Mouse (Mus musculus) embryo, embryonic 11.5 days (tissue): ENCODE results near the gene Gm47955.
A peak's percentile ranks its signal among the peaks of the same experiment; 100 is the strongest.
"Not testable (repeated sequence)": the region's sequence is repeated elsewhere in the genome, so short reads cannot be mapped to it uniquely, and the experiment has no call there.

Experiments used
- DNase-seq: peaks from one replicate; pipeline ENCODE4 v3.0.0-alpha.2; 2012; ENCODE audit warnings: low read depth, low spot score

Gm47955 gene

GRCm38 (mm10) chr1:82959870-82960385, at the start of gene Gm47955:
Gene Gm47955, plus strand, starts transcription at chr1:82960286.
- DNase-seq, result no peak

GRCm38 (mm10) chr1:82913025-82913424, 47.1 kb upstream of the Gm47955 start, which contains the start of gene A030005L19Rik:
Gene A030005L19Rik, plus strand, starts transcription at chr1:82913325.
- no peak for DNase-seq

- not testable (repeated sequence) for DNase-seq
Observed at GRCm38 (mm10) chr1:82913434-82913833, 46.7 kb upstream of the Gm47955 start.

GRCm38 (mm10) chr1:82924650-82925049, 35.4 kb upstream of the Gm47955 start, which contains the start of gene A030014E15Rik:
Gene A030014E15Rik, plus strand, starts transcription at chr1:82924917.
- DNase-seq, result no peak

GRCm38 (mm10) chr1:82930558-82930957, 29.5 kb upstream of the Gm47955 start:
- DNase-seq, result not testable (repeated sequence)

GRCm38 (mm10) chr1:82931326-82931725, 28.8 kb upstream of the Gm47955 start, which contains the start of gene Gm6217:
Gene Gm6217, minus strand, starts transcription at chr1:82931399.
- not testable (repeated sequence) for DNase-seq

GRCm38 (mm10) chr1:82938666-82939065, 21.4 kb upstream of the Gm47955 start:
- DNase-seq, result no peak

- DNase-seq, result not testable (repeated sequence)
Observed at GRCm38 (mm10) chr1:82942505-82942904, 17.6 kb upstream of the Gm47955 start.

- not testable (repeated sequence) for DNase-seq
Observed at GRCm38 (mm10) chr1:82943295-82943694, 16.8 kb upstream of the Gm47955 start, which contains the start of gene A030003K21Rik. Gene A030003K21Rik, minus strand, starts transcription at chr1:82943388.

GRCm38 (mm10) chr1:82946029-82946428, 14.1 kb upstream of the Gm47955 start:
- DNase-seq, result not testable (repeated sequence)

- DNase-seq, result no peak
Observed at GRCm38 (mm10) chr1:82948601-82949000, 11.5 kb upstream of the Gm47955 start.

GRCm38 (mm10) chr1:82955913-82956312, 4.2 kb upstream of the Gm47955 start, which contains the start of gene Gm7544:
Gene Gm7544, minus strand, starts transcription at chr1:82956013.
- not testable (repeated sequence) for DNase-seq

- DNase-seq, result no peak
Observed at GRCm38 (mm10) chr1:82966413-82966812, 6.3 kb downstream of the Gm47955 start.

- DNase-seq, result no peak
Observed at GRCm38 (mm10) chr1:82972046-82972445, 12.0 kb downstream of the Gm47955 start.

GRCm38 (mm10) chr1:82973244-82973643, 13.2 kb downstream of the Gm47955 start:
- no peak for DNase-seq

- no peak for DNase-seq
Observed at GRCm38 (mm10) chr1:82973901-82974300, 13.8 kb downstream of the Gm47955 start.

- DNase-seq, result no peak
Observed at GRCm38 (mm10) chr1:82974342-82974741, 14.3 kb downstream of the Gm47955 start.

- no peak for DNase-seq
Observed at GRCm38 (mm10) chr1:82975750-82976149, 15.7 kb downstream of the Gm47955 start.

GRCm38 (mm10) chr1:82977840-82978239, 17.8 kb downstream of the Gm47955 start:
- DNase-seq, result no peak

- DNase-seq, result no peak
Observed at GRCm38 (mm10) chr1:82986738-82987137, 26.7 kb downstream of the Gm47955 start.

- DNase-seq, result peak; percentile 62
Observed at GRCm38 (mm10) chr1:82987530-82988198, 27.6 kb downstream of the Gm47955 start.

GRCm38 (mm10) chr1:82991062-82991461, 31.0 kb downstream of the Gm47955 start:
- DNase-seq, result no peak

- no peak for DNase-seq
Observed at GRCm38 (mm10) chr1:82991596-82991995, 31.5 kb downstream of the Gm47955 start.
